Mouse (Mus musculus) kidney, embryonic 15.5 days (tissue): ENCODE results near the gene Chit1. TPM values are rescaled to one million over a fixed set of nuclear protein-coding genes. Genes with fewer than 3 reads are reported as not detected.

Experiments
- ATAC-seq: fragments of 200-750 bp; cut with Nextera tagmentation; replicated peaks from 2 replicates; pipeline ENCODE4 v1.8.0; 2017; ENCODE audit warnings: moderate TSS enrichment; ENCODE audit not compliant: low FRiP score
- H3K27ac ChIP-seq: fragments of 300-500 bp; sonication (generic); 2 replicates; pipeline ENCODE4 v1.5.1; 2015; ENCODE audit warnings: mild to moderate bottlenecking, inconsistent platforms
- H3K27me3 ChIP-seq: fragments of 300-500 bp; sonication (generic); 2 replicates; pipeline ENCODE4 v1.6.1; 2015; ENCODE audit warnings: inconsistent platforms
- H3K36me3 ChIP-seq: fragments of 300-500 bp; sonication (generic); 2 replicates; pipeline ENCODE4 v1.6.1; 2015; ENCODE audit warnings: inconsistent platforms
- H3K4me1 ChIP-seq: fragments of 300-500 bp; sonication (generic); 2 replicates; pipeline ENCODE4 v1.6.1; 2015; ENCODE audit warnings: inconsistent platforms
- H3K4me2 ChIP-seq: fragments of 300-500 bp; sonication (generic); 2 replicates; pipeline ENCODE4 v1.6.1; 2015; ENCODE audit warnings: moderate library complexity, mild to moderate bottlenecking, inconsistent platforms
- H3K4me3 ChIP-seq: fragments of 300-500 bp; sonication (generic); replicated peaks from 2 replicates; pipeline ENCODE4 v1.5.1; 2015; ENCODE audit warnings: mild to moderate bottlenecking, inconsistent platforms
- H3K9ac ChIP-seq: fragments of 300-500 bp; sonication (generic); 2 replicates; pipeline ENCODE4 v1.6.1; 2015; ENCODE audit warnings: mild to moderate bottlenecking, inconsistent platforms
- H3K9me3 ChIP-seq: fragments of 300-500 bp; sonication (generic); replicated peaks from 2 replicates; pipeline ENCODE4 v1.6.1; 2016; ENCODE audit warnings: inconsistent platforms
- WGBS: fragments of 180-500 bp; shearing (Covaris S2); methylation state at CpG from one replicate; pipeline ENCODE4 v1.1.7; 2015; ENCODE audit warnings: mixed read lengths; 5-methylcytosine and 5-hydroxymethylcytosine counted together
- polyA plus RNA-seq: library from polyadenylated mRNA; unstranded; fragments of >200 nt; fragmentation: Nextera tagmentation; extraction: Ambion mirVana; gene quantifications from 2 replicates; pipeline ENCODE4 v1.2.1, GENCODE M21; 2015

Chit1 gene
- polyA plus RNA-seq, 1 experiment from 2014 or later = 0.30 TPM

- ATAC-seq = peak; percentile 48; the same call in 1 of the 2 replicates
- peaks cover 80% of the 10 kb centered on the region for H3K4me1 ChIP-seq
- H3K27ac ChIP-seq = peak overlapping the region; percentile 38; the same call in 1 of the 2 replicates
- H3K27me3 ChIP-seq = no peaks in the 10 kb centered on the region
- H3K9me3 ChIP-seq = no peaks in the 10 kb centered on the region
- no peak overlapping the region for H3K4me3 ChIP-seq
- H3K4me2 ChIP-seq = no peak overlapping the region
- H3K36me3 ChIP-seq = peaks cover 15% of the 10 kb centered on the region
- H3K9ac ChIP-seq = no peak overlapping the region
- 81% methylated on average over 6 of the region's 6 CpGs for WGBS
Observed at GRCm38 (mm10) chr1:134073061-134073564, 37.9 kb upstream of the Chit1 start.

GRCm38 (mm10) chr1:134073658-134074057, 37.4 kb upstream of the Chit1 start:
- H3K9me3 ChIP-seq = no peaks in the 10 kb centered on the region
- WGBS = 61% methylated on average over 1 of the region's 1 CpGs
- no peak overlapping the region for H3K4me2 ChIP-seq
- no peak for ATAC-seq
- no peak overlapping the region for H3K4me3 ChIP-seq
- H3K4me1 ChIP-seq = peaks cover 80% of the 10 kb centered on the region
- H3K36me3 ChIP-seq = peaks cover 15% of the 10 kb centered on the region
- H3K9ac ChIP-seq = no peak overlapping the region
- no peaks in the 10 kb centered on the region for H3K27me3 ChIP-seq
- H3K27ac ChIP-seq = peak overlapping the region; percentile 38; the same call in 1 of the 2 replicates

- ATAC-seq = no peak
- H3K36me3 ChIP-seq = peaks cover 15% of the 10 kb centered on the region
- H3K27me3 ChIP-seq = no peaks in the 10 kb centered on the region
- peaks cover 80% of the 10 kb centered on the region for H3K4me1 ChIP-seq
- H3K9me3 ChIP-seq = no peaks in the 10 kb centered on the region
- H3K4me2 ChIP-seq = no peak overlapping the region
- no peak overlapping the region for H3K9ac ChIP-seq
- H3K27ac ChIP-seq = no peak overlapping the region
- 29% methylated on average over 3 of the region's 3 CpGs for WGBS
- no peak overlapping the region for H3K4me3 ChIP-seq
Observed at GRCm38 (mm10) chr1:134074184-134074583, 36.9 kb upstream of the Chit1 start.

- ATAC-seq = no peak
- Histone ChIP-seq H3K27me3 (no peaks in the 10 kb centered on the region), H3K4me2 (no peak overlapping the region), H3K36me3 (peaks cover 15% of the 10 kb centered on the region), H3K27ac (no peak overlapping the region), H3K4me3 (no peak overlapping the region), H3K9me3 (no peaks in the 10 kb centered on the region), H3K9ac (no peak overlapping the region), H3K4me1 (peaks cover 82% of the 10 kb centered on the region)
- 68% methylated on average over 10 of the region's 10 CpGs for WGBS
Observed at GRCm38 (mm10) chr1:134074606-134075005, 36.4 kb upstream of the Chit1 start.

- Histone ChIP-seq H3K4me1 (peaks cover 83% of the 10 kb centered on the region), H3K9me3 (no peaks in the 10 kb centered on the region), H3K4me2 (peak overlapping the region; percentile 81), H3K27ac (no peak overlapping the region), H3K36me3 (peaks cover 15% of the 10 kb centered on the region), H3K9ac (no peak overlapping the region), H3K4me3 (no peak overlapping the region), H3K27me3 (no peaks in the 10 kb centered on the region)
- no peak for ATAC-seq
- WGBS = 90% methylated on average over 8 of the region's 8 CpGs
Observed at GRCm38 (mm10) chr1:134075532-134075931, 35.5 kb upstream of the Chit1 start.

GRCm38 (mm10) chr1:134076789-134077188, 34.3 kb upstream of the Chit1 start:
- Histone ChIP-seq H3K4me2 (peak overlapping the region; percentile 81), H3K4me3 (peak overlapping the region; percentile 64; the same call in 1 of the 2 replicates), H3K27ac (no peak overlapping the region), H3K4me1 (peaks cover 70% of the 10 kb centered on the region), H3K27me3 (no peaks in the 10 kb centered on the region), H3K36me3 (peaks cover 15% of the 10 kb centered on the region), H3K9ac (0 out of 2 replicates have a peak overlapping the region, but pooled peaks have one; percentile 22), H3K9me3 (no peaks in the 10 kb centered on the region)
- ATAC-seq = no peak
- WGBS = 53% methylated on average over 2 of the region's 2 CpGs

- no peak for ATAC-seq
- 22% methylated on average over 14 of the region's 14 CpGs for WGBS
- peaks cover 64% of the 10 kb centered on the region for H3K4me1 ChIP-seq
- peak overlapping the region; percentile 81 for H3K4me2 ChIP-seq
- H3K4me3 ChIP-seq = peak overlapping the region; percentile 64
- H3K27ac ChIP-seq = peak overlapping the region; percentile 74
- no peaks in the 10 kb centered on the region for H3K9me3 ChIP-seq
- H3K36me3 ChIP-seq = peaks cover 15% of the 10 kb centered on the region
- H3K9ac ChIP-seq = peak overlapping the region; percentile 67
- H3K27me3 ChIP-seq = no peaks in the 10 kb centered on the region
Observed at GRCm38 (mm10) chr1:134077389-134078060, 33.5 kb upstream of the Chit1 start.

GRCm38 (mm10) chr1:134078061-134078795, 32.8 kb upstream of the Chit1 start:
- peak; percentile 37 for ATAC-seq
- Histone ChIP-seq H3K27me3 (no peaks in the 10 kb centered on the region), H3K4me3 (peak overlapping the region; percentile 64), H3K9ac (peak overlapping the region; percentile 67), H3K9me3 (no peaks in the 10 kb centered on the region), H3K4me2 (peak overlapping the region; percentile 81), H3K4me1 (peaks cover 66% of the 10 kb centered on the region), H3K27ac (peak overlapping the region; percentile 74), H3K36me3 (peaks cover 15% of the 10 kb centered on the region)
- 7% methylated on average over 19 of the region's 19 CpGs for WGBS

GRCm38 (mm10) chr1:134078802-134079476, 32.1 kb upstream of the Chit1 start, which contains the start of gene Btg2:
Gene Btg2 (minus strand): TSS chr1:134079120.
- Histone ChIP-seq H3K4me1 (peaks cover 63% of the 10 kb centered on the region), H3K9me3 (no peaks in the 10 kb centered on the region), H3K4me3 (peak within 1 kb of the TSS; percentile 64), H3K27me3 (no peaks in the 10 kb centered on the region), H3K4me2 (peak within 1 kb of the TSS; percentile 81), H3K27ac (peak within 1 kb of the TSS; percentile 89), H3K9ac (peak within 1 kb of the TSS; percentile 67), H3K36me3 (peaks cover 15% of the 10 kb centered on the region)
- peak; percentile 96 for ATAC-seq
- under 1% methylated on average over 44 of the region's 62 CpGs for WGBS

GRCm38 (mm10) chr1:134079477-134080163, 31.4 kb upstream of the Chit1 start:
- ATAC-seq = no peak
- H3K27me3 ChIP-seq = no peaks in the 10 kb centered on the region
- H3K27ac ChIP-seq = peak overlapping the region; percentile 89
- H3K9me3 ChIP-seq = no peaks in the 10 kb centered on the region
- 4% methylated on average over 9 of the region's 9 CpGs for WGBS
- H3K4me3 ChIP-seq = peak overlapping the region; percentile 64
- peak overlapping the region; percentile 81 for H3K4me2 ChIP-seq
- H3K36me3 ChIP-seq = peaks cover 13% of the 10 kb centered on the region
- H3K4me1 ChIP-seq = peaks cover 57% of the 10 kb centered on the region
- peak overlapping the region; percentile 42 for H3K9ac ChIP-seq

GRCm38 (mm10) chr1:134080406-134080805, 30.6 kb upstream of the Chit1 start:
- no peaks in the 10 kb centered on the region for H3K9me3 ChIP-seq
- H3K27me3 ChIP-seq = no peaks in the 10 kb centered on the region
- no peak for ATAC-seq
- peaks cover 7% of the 10 kb centered on the region for H3K36me3 ChIP-seq
- H3K4me1 ChIP-seq = peaks cover 51% of the 10 kb centered on the region
- no peak overlapping the region for H3K4me2 ChIP-seq
- 83% methylated on average over 4 of the region's 4 CpGs for WGBS
- H3K27ac ChIP-seq = peak overlapping the region; percentile 89
- H3K4me3 ChIP-seq = no peak overlapping the region
- H3K9ac ChIP-seq = no peak overlapping the region
